Comparison of ENCODE assay signal across 8 mouse cellular contexts in the genomic region with DNA sequence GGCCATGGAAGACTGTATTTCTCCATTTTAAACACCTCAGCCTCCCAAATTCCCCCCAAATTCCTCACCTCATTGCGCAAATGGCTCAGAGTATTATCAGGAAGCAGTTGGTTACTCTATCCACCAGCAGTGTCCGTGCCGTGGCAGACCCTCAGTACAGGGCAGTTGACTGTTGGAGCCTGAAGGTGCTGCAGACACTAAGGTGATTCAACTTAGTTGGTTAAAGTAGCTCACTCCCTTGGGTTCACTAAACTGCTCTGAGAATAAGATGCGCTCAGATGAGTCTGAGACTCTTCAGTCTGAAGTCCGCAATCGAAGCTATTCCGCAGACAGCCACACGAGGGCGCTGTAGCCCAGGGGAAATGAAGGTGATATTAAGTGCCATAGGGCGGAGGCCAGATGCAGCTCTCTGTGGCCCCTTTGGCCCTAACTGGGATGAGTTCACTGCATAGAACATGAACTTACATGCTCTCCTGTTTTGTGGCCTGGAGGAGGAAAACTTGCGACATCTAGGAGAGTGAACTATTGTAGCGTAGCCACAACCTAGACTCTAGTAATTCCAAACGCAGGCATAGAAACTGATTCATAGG.
A peak's percentile ranks its signal among the peaks of the same experiment; 100 is the strongest.
DNase-seq lines count a peak whose midpoint lies in the region; ATAC-seq and TF ChIP-seq lines count a peak whose summit lies in the region.

No protein-coding gene starts in this region.

- CTCF ChIA-PET in Patski (lab: Charles Lee) = interaction anchor here (1.0 kb wide), 1 partner anchor 13 kb away, joined by 3 read pairs; no protein-coding TSS in a partner anchor

- peaks cover 5% of the 10 kb centered on the region for H3K27me3 ChIP-seq in Patski

- TF ChIP-seq CTCF in Patski (IDR thresholded peaks at IDR 0.05) = peak; percentile 87

- peak; percentile 57 to 61 for DNase-seq in B cell, adult 2 months
- DNase-seq in Patski (ENCODE audit: low read depth, low spot score) = no peak
- peak; percentile 78 to 87 for DNase-seq in cerebellum, postnatal 25 days
- DNase-seq in frontal cortex, postnatal 36 days (ENCODE audit: low spot score in 2 of 2) = peak; percentile 54 to 65
- peak; percentile 4 to 78 for DNase-seq in kidney, postnatal 36 days
- peak; percentile 52 for DNase-seq in lung, postnatal 14 days
- DNase-seq in retina, postnatal 7 days (ENCODE audit: low read depth, low spot score) = peak; percentile 70
- DNase-seq in yolk sac, embryonic 10.5 days (ENCODE audit: low spot score) = peak; percentile 23

- ATAC-seq in Patski = peak; percentile 39

- POLR2A ChIA-PET in Patski (lab: Charles Lee) = no interaction called here

- in situ Hi-C loops in Patski (cut with MboI; ENCODE audit: low pct_unique_long_range_greater_than_20kb) = no loop called here
